ENCODE assay signal across 8 mouse cellular contexts in genomic region chr12:32061090-32061930, GRCm38 (mm10). TPM values are rescaled to one million over a fixed set of nuclear protein-coding genes. Genes with fewer than 3 reads are reported as not detected.
DNase-seq lines count a peak whose midpoint lies in the region; ATAC-seq and TF ChIP-seq lines count a peak whose summit lies in the region.

Gene Prkar2b, minus strand, starts transcription at chr12:32061296.

- H3K9ac ChIP-seq in kidney, embryonic 15.5 days: peak within 1 kb of the TSS; percentile 81

- H3K9me3 ChIP-seq in heart, embryonic 10.5 days: no peaks in the 10 kb centered on the region
- H3K9me3 ChIP-seq in kidney, embryonic 15.5 days (replicated peaks): no peaks in the 10 kb centered on the region

- no peaks in the 10 kb centered on the region for H3K36me3 ChIP-seq in heart, embryonic 10.5 days
- no peaks in the 10 kb centered on the region for H3K36me3 ChIP-seq in kidney, embryonic 15.5 days

- no peak; the same call in 1 of the 2 replicates for TF ChIP-seq POLR2A in bone marrow macrophage, adult 2 months (IDR thresholded peaks at IDR 0.05; ENCODE audit: borderline replicate concordance, low read depth, low read length)
- TF ChIP-seq POLR2A in embryonic fibroblast, embryonic 13.5 days (IDR thresholded peaks at IDR 0.05; ENCODE audit: low read depth, low read length): peak; percentile 82

- peak within 1 kb of the TSS; percentile 96 for H3K4me3 ChIP-seq in bone marrow macrophage, adult 2 months (ENCODE audit: insufficient read depth, low read length)
- H3K4me3 ChIP-seq in embryonic fibroblast, embryonic 13.5 days (ENCODE audit: insufficient read depth, low read length): peak within 1 kb of the TSS; percentile 68
- peak within 1 kb of the TSS; percentile 87 for H3K4me3 ChIP-seq in heart, embryonic 10.5 days
- peak within 1 kb of the TSS; percentile 86 for H3K4me3 ChIP-seq in kidney, embryonic 15.5 days (replicated peaks)

- peak; percentile 97 for ATAC-seq in kidney, embryonic 15.5 days (replicated peaks; ENCODE audit: low FRiP score)
- ATAC-seq in monocyte, adult 5-6 weeks (replicated peaks; ENCODE audit: insufficient number of reproducible peaks, low FRiP score, low TSS enrichment, poor library complexity, severe bottlenecking): peak; percentile 80

- peak; percentile 93 for DNase-seq in A20 (ENCODE audit: low read depth, low spot score)
- DNase-seq in heart, embryonic 10.5 days (ENCODE audit: low spot score): peak; percentile 95
- peak; percentile 98 for DNase-seq in liver
- peak; percentile 95 to 98 for DNase-seq in spleen, postnatal 4 days (ENCODE audit: low spot score in 2 of 2)

- peak within 1 kb of the TSS; percentile 45 for H3K27ac ChIP-seq in bone marrow macrophage, adult 2 months (ENCODE audit: insufficient read depth, low read depth, low read length)
- peak within 1 kb of the TSS; percentile 59 for H3K27ac ChIP-seq in embryonic fibroblast, embryonic 13.5 days (ENCODE audit: insufficient read depth, low read length)
- H3K27ac ChIP-seq in heart, embryonic 10.5 days: peak within 1 kb of the TSS; percentile 97
- H3K27ac ChIP-seq in kidney, embryonic 15.5 days: peak within 1 kb of the TSS; percentile 93

- under 1% methylated on average over 64 of the region's 64 CpGs for WGBS in heart, embryonic 10.5 days
- WGBS in kidney, embryonic 15.5 days: under 1% methylated on average over 58 of the region's 64 CpGs

- peaks cover 5% of the 10 kb centered on the region for H3K4me1 ChIP-seq in bone marrow macrophage, adult 2 months (ENCODE audit: control insufficient read depth, insufficient read depth, low read length)
- peaks cover 8% of the 10 kb centered on the region for H3K4me1 ChIP-seq in embryonic fibroblast, embryonic 13.5 days (ENCODE audit: control insufficient read depth, insufficient read depth, low read length)
- peaks cover 15% of the 10 kb centered on the region for H3K4me1 ChIP-seq in heart, embryonic 10.5 days
- peaks cover 11% of the 10 kb centered on the region for H3K4me1 ChIP-seq in kidney, embryonic 15.5 days

- peak within 1 kb of the TSS; percentile 95 for H3K4me2 ChIP-seq in kidney, embryonic 15.5 days

- no peak for TF ChIP-seq CTCF in bone marrow macrophage, adult 2 months (IDR thresholded peaks at IDR 0.05; ENCODE audit: low read depth, low read length)
- TF ChIP-seq CTCF in embryonic fibroblast, embryonic 13.5 days (IDR thresholded peaks at IDR 0.05; ENCODE audit: borderline replicate concordance, insufficient read depth, low read length): no peak

- no peaks in the 10 kb centered on the region for H3K27me3 ChIP-seq in heart, embryonic 10.5 days (ENCODE audit: insufficient read depth, poor library complexity, severe bottlenecking)
- peaks cover 2% of the 10 kb centered on the region; the same call in 1 of the 2 replicates for H3K27me3 ChIP-seq in kidney, embryonic 15.5 days

RNA-seq across cellular contexts. Expression of gene Prkar2b, which starts in this region (rescaled TPM):
- polyA plus RNA-seq in bone marrow macrophage, adult 2 months (2012; ENCODE audit: insufficient read depth, insufficient read length, missing spikeins): 18.7 and 19.4 TPM in 2 replicates
- polyA plus RNA-seq in embryonic fibroblast, embryonic 13.5 days (2011; ENCODE audit: insufficient read length, low read depth, missing spikeins): 36.2 and 50.5 TPM in 2 replicates
- polyA plus RNA-seq in heart, embryonic 10.5 days (2016; fragmentation: Nextera tagmentation; extraction: Ambion mirVana): 18.9 and 28.2 TPM in 2 replicates
- 21.1 and 22.7 TPM in 2 replicates for polyA plus RNA-seq in kidney, embryonic 15.5 days (2015; fragmentation: Nextera tagmentation; extraction: Ambion mirVana)
- 7.4 to 40.0 TPM (median 13.8 TPM) in 3 replicates for total RNA-seq in monocyte, adult 5-6 weeks (2017)

Comparison
In these comparisons a context has a peak if more than half of its experiments do, and no peak if none do; other contexts are left out.
1. Peak in every context shown above with its lines: DNase-seq, ATAC-seq, H3K4me3 ChIP-seq and H3K27ac ChIP-seq.
2. H3K27ac ChIP-seq: peak in every context shown above with its lines; median percentile 97 in heart, embryonic 10.5 days; 93 in kidney, embryonic 15.5 days; 59 in embryonic fibroblast, embryonic 13.5 days; 45 in bone marrow macrophage, adult 2 months.